Mouse (Mus musculus) stomach, embryonic 16.5 days (tissue): ENCODE data around the gene E330017A01Rik. TPM values are rescaled to one million over a fixed set of nuclear protein-coding genes. Genes with fewer than 3 reads are reported as not detected.

Source experiments
- ATAC-seq: fragments of 200-750 bp; cut with Nextera tagmentation; 2 replicates; pipeline ENCODE4 v1.8.0; 2017; ENCODE audit warnings: moderate number of reproducible peaks, moderate TSS enrichment; ENCODE audit not compliant: insufficient read depth, low FRiP score
- H3K27ac ChIP-seq: fragments of 300-500 bp; sonication (generic); 2 replicates; pipeline ENCODE4 v1.5.1; 2014; ENCODE audit warnings: low read length
- H3K27me3 ChIP-seq: fragments of 300-500 bp; sonication (generic); 2 replicates; pipeline ENCODE4 v1.6.1; 2014; ENCODE audit warnings: low read length, control low read depth, mixed read lengths; ENCODE audit not compliant: control insufficient read depth, insufficient read depth
- H3K36me3 ChIP-seq: fragments of 300-500 bp; sonication (generic); 2 replicates; pipeline ENCODE4 v1.6.1; 2014; ENCODE audit warnings: low read length; ENCODE audit not compliant: control insufficient read depth, insufficient read depth
- H3K4me1 ChIP-seq: fragments of 300-500 bp; sonication (generic); 2 replicates; pipeline ENCODE4 v1.6.1; 2014; ENCODE audit warnings: low read length, control low read depth, mixed read lengths; ENCODE audit not compliant: control insufficient read depth, insufficient read depth
- H3K4me2 ChIP-seq: fragments of 300-500 bp; sonication (generic); 2 replicates; pipeline ENCODE4 v1.6.1; 2014; ENCODE audit warnings: low read depth, low read length, mixed read lengths
- H3K4me3 ChIP-seq: fragments of 300-500 bp; sonication (generic); replicated peaks from 2 replicates; pipeline ENCODE4 v1.5.1; 2014; ENCODE audit warnings: mild to moderate bottlenecking, low read length
- H3K9ac ChIP-seq: fragments of 300-500 bp; sonication (generic); 2 replicates; pipeline ENCODE4 v1.6.1; 2014; ENCODE audit warnings: low read length
- H3K9me3 ChIP-seq: fragments of 300-500 bp; sonication (generic); replicated peaks from 2 replicates; pipeline ENCODE4 v1.6.1; 2016; ENCODE audit warnings: low read length, control low read depth; ENCODE audit not compliant: control insufficient read depth
- WGBS: fragments of 180-500 bp; shearing (Covaris S2); extraction: QIAGEN DNeasy Blood & Tissue Kit; methylation state at CpG from one replicate; pipeline ENCODE4 v1.1.7; 2014; 5-methylcytosine and 5-hydroxymethylcytosine counted together
- polyA plus RNA-seq: library from polyadenylated mRNA; unstranded; fragments of >200 nt; fragmentation: Nextera tagmentation; extraction: Ambion mirVana; gene quantifications from 2 replicates; pipeline ENCODE4 v1.2.1, GENCODE M21; 2015

The E330017A01Rik gene
- polyA plus RNA-seq, 1 experiment from 2014 or later = not detected

DNA sequence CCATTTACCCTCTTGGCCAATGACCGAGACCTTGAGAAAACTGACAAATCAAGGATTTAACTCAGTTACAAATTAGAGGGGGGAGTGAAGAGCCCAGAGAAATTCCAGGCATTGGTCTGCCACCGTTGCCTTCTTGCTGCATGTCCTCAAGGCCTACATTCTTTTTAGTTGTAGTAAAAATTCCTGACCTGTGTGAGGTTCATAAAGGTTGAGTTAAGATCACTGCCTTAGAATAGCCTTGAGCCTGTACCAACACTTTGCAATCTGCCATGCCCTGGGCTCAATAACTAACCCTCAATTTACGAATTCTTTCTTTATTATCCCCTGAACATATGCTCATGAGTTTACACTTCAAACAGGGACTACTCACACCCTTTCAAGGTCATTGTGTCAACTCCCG lies 15.4 kb downstream of the E330017A01Rik start:
- Histone ChIP-seq H3K9me3 (no peaks in the 10 kb centered on the region), H3K4me3 (no peak overlapping the region), H3K27ac (no peak overlapping the region), H3K4me2 (no peak overlapping the region), H3K27me3 (no peaks in the 10 kb centered on the region), H3K9ac (no peak overlapping the region), H3K4me1 (no peaks in the 10 kb centered on the region), H3K36me3 (no peaks in the 10 kb centered on the region)
- 69% methylated on average over 4 of the region's 4 CpGs for WGBS
- no peak for ATAC-seq

DNA sequence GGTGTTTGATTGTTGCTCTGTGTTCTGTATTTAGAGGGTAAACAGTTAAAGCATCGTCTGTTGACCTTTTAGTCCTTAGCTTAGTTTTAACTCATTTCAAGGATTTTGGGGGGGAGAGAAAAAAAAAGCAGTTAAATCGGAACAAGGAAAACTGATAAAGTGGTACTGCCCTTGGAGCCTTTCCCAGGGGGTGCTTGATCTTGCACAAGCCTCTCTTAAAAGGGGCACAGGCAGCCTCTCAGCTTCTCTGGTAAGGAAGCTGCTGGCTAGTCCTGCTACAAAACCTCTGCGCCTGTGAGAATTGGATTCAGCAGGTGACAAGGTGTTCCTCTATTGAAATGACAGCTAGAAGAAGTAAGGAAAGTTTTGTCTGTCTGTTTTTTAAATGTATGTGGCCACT lies 16.2 kb downstream of the E330017A01Rik start:
- H3K27me3 ChIP-seq = no peaks in the 10 kb centered on the region
- no peaks in the 10 kb centered on the region for H3K4me1 ChIP-seq
- no peaks in the 10 kb centered on the region for H3K36me3 ChIP-seq
- H3K27ac ChIP-seq = no peak overlapping the region
- 78% methylated on average over 3 of the region's 3 CpGs for WGBS
- ATAC-seq = no peak
- H3K9ac ChIP-seq = no peak overlapping the region
- H3K4me2 ChIP-seq = no peak overlapping the region
- H3K9me3 ChIP-seq = no peaks in the 10 kb centered on the region
- H3K4me3 ChIP-seq = no peak overlapping the region

DNA sequence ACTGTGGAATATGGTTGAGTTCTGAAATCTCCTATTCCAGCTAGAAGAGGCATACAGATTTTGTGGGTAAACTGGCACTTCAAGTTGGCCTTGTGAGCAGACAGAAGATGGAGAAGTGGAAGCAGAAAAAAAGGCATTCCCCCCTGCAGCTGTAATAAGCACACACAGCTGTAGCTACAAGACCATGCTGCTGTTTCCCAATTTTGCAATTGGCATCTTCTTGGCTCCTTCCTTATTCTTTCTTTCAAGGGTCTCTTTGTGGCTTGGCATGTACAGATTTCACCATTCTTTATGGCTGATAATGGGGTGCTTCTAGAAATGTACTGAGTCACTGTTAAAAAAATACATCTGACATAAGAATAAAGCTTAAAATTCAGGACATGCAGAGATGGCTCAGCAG lies 21.2 kb downstream of the E330017A01Rik start:
- H3K4me3 ChIP-seq = no peak overlapping the region
- no peak for ATAC-seq
- no peak overlapping the region for H3K27ac ChIP-seq
- H3K4me2 ChIP-seq = no peak overlapping the region
- H3K9ac ChIP-seq = no peak overlapping the region
- H3K36me3 ChIP-seq = no peaks in the 10 kb centered on the region
- H3K4me1 ChIP-seq = no peaks in the 10 kb centered on the region
- no peaks in the 10 kb centered on the region for H3K27me3 ChIP-seq
- no peaks in the 10 kb centered on the region for H3K9me3 ChIP-seq

DNA sequence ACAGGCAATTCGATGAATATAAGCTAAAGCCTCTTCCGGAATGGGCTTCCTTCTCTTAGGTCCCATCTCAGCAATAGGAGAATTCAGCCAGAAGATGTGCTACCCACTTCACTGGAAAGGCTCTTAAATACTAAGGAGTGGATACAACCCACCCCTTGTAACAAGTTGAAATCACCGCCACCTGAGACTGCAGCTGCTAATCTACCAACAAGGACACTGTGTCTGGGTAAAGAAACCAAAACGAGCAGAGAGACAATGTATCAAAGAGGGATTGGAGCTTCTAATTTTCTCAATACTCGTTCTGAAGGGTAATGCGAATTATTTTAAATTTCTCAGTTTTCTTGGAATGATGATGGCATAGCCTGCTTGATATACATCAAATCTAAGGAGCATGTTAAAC lies 21.7 kb downstream of the E330017A01Rik start, which contains the start of gene Gm813:
Gene Gm813 (minus strand): TSS at position 101 of the 400 bp plus-strand sequence.
- Histone ChIP-seq H3K4me1 (no peaks in the 10 kb centered on the region), H3K27ac (no peak within 1 kb of the TSS), H3K4me2 (no peak within 1 kb of the TSS), H3K4me3 (no peak within 1 kb of the TSS), H3K9me3 (no peaks in the 10 kb centered on the region), H3K27me3 (no peaks in the 10 kb centered on the region), H3K36me3 (no peaks in the 10 kb centered on the region), H3K9ac (no peak within 1 kb of the TSS)
- 88% methylated on average over 6 of the region's 6 CpGs for WGBS
- no peak for ATAC-seq

DNA sequence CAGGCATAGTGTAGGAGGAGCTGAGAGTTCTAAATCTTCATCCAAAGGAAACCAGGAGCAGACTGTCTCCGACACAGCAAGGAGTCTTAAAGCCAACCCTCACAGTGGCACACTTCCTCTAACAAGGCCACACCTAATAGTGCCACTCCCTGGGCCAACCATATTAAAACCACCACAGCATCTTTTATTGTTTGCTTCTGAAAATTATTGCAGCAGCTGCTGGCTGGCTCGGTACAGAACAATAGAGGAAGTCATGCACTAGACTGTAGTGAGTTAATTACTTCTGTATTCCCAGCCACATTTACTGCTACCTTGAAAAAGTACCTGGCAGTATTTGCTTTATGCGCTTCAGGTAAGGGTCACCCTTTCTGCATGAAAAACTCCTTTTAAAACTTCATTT lies 25.6 kb downstream of the E330017A01Rik start:
- no peak overlapping the region for H3K27ac ChIP-seq
- 65% methylated on average over 3 of the region's 3 CpGs for WGBS
- no peak overlapping the region for H3K4me2 ChIP-seq
- no peaks in the 10 kb centered on the region for H3K36me3 ChIP-seq
- no peak overlapping the region for H3K9ac ChIP-seq
- H3K27me3 ChIP-seq = no peaks in the 10 kb centered on the region
- ATAC-seq = no peak
- H3K9me3 ChIP-seq = no peaks in the 10 kb centered on the region
- no peak overlapping the region for H3K4me3 ChIP-seq
- no peaks in the 10 kb centered on the region for H3K4me1 ChIP-seq

DNA sequence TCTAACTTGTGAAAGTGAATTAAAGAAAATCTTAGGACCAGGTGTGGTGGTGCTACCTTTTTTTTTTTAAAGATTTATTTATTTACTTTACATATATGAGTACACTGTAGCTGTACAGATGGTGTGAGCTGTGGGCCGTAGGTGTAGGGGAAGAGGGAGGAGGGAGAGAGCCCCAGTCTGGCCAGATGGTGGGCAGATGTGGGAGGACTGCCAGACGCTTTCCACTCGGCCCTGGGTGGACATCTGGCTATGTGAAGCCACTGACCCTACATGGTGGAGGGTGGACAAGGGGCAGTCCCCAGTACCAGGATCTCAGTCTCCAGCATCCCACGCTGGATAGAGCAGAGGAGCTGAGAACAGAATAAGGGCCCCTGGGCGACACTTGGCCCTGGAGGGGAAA lies 31.4 kb downstream of the E330017A01Rik start:
- no peak overlapping the region for H3K4me3 ChIP-seq
- no peaks in the 10 kb centered on the region for H3K36me3 ChIP-seq
- no peak; the same call in 1 of the 2 replicates for ATAC-seq
- no peaks in the 10 kb centered on the region for H3K9me3 ChIP-seq
- no peaks in the 10 kb centered on the region for H3K27me3 ChIP-seq
- 57% methylated on average over 5 of the region's 5 CpGs for WGBS
- no peak overlapping the region for H3K27ac ChIP-seq
- H3K9ac ChIP-seq = no peak overlapping the region
- H3K4me2 ChIP-seq = no peak overlapping the region
- H3K4me1 ChIP-seq = no peaks in the 10 kb centered on the region

DNA sequence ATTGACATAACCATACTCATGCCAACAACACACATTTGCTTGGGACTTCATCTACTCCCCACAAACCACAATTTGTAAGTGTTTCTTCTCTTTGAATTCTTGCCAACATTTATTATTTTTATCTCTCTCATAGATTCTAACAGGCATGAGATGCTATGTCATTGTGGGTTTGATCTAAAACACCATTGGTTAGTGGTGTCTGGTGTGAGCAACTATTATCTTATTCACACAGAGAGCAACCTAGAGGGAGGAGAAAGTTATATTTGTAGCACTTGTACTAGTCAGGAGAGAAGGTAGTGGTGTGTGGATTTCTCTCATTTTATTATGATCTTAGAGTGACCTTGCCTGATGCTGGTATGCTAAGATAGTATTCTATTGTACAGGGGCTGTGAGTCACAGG lies 33.9 kb downstream of the E330017A01Rik start:
- Histone ChIP-seq H3K27ac (no peak overlapping the region), H3K27me3 (no peaks in the 10 kb centered on the region), H3K9ac (no peak overlapping the region), H3K4me3 (no peak overlapping the region), H3K36me3 (no peaks in the 10 kb centered on the region), H3K4me1 (no peaks in the 10 kb centered on the region), H3K4me2 (no peak overlapping the region), H3K9me3 (no peaks in the 10 kb centered on the region)
- no peak for ATAC-seq

DNA sequence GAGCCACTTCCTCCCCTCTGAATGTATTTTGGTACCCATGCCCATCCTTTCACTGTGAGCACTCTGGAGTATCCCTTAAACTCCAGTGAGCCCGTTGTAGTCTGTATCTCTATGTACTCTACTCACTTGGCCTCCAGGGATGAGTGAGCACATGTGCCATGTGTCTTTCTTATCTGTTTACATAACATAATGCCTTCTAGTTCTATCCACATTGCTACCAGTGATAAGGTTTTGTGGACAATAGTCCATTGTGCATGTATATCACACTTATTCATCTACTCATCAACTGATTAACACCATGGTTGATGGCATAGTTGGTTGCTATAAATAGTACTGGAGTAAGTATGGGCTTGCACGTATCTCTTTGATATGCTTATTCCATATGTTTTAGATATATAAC lies 34.7 kb downstream of the E330017A01Rik start:
- no peaks in the 10 kb centered on the region for H3K4me1 ChIP-seq
- H3K27ac ChIP-seq = no peak overlapping the region
- no peak for ATAC-seq
- 77% methylated on average over 2 of the region's 2 CpGs for WGBS
- no peaks in the 10 kb centered on the region for H3K27me3 ChIP-seq
- H3K9me3 ChIP-seq = no peaks in the 10 kb centered on the region
- H3K36me3 ChIP-seq = no peaks in the 10 kb centered on the region
- no peak overlapping the region for H3K4me3 ChIP-seq
- H3K4me2 ChIP-seq = no peak overlapping the region
- H3K9ac ChIP-seq = no peak overlapping the region

DNA sequence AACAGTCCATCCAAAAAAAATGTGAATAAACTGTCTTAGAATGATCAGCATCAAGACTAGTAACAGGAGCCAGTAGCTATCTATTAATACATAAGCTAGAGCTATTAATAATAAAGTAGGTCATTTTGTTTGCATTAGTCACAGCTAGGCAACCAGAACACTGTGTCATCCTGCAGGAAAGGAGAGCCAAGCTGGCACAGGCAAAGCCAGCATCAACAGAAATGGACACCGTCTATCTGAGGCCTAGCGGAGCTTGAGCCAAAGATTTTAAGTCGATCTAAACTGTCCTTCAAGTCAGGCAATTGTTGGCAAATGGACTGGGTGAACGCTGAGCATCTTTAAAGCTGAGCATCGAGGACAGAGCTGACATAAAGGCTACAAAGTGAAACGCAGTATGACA lies 37.7 kb downstream of the E330017A01Rik start:
- 85% methylated on average over 6 of the region's 6 CpGs for WGBS
- no peak overlapping the region for H3K27ac ChIP-seq
- no peak overlapping the region for H3K9ac ChIP-seq
- H3K4me1 ChIP-seq = no peaks in the 10 kb centered on the region
- H3K36me3 ChIP-seq = no peaks in the 10 kb centered on the region
- no peak overlapping the region for H3K4me2 ChIP-seq
- ATAC-seq = no peak
- H3K4me3 ChIP-seq = no peak overlapping the region
- no peaks in the 10 kb centered on the region for H3K27me3 ChIP-seq
- no peaks in the 10 kb centered on the region for H3K9me3 ChIP-seq

DNA sequence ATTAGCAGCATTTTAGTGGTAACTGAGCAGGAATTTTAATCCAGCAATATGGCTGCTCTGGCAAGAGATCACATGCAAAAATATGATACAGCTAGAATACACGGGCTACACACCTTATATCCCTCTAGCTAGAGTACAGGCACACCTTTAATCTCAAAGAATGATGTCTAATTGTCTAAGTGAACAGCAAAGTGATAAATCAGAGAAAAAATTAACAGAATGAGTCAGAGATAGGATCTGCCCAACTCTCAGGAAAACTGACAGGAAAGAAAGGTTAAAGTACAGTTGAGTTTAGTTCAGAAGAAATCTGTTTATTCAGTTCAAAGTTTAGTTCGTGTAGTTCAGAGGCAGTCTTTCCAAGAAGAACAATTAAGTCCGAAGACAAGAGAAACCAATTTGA lies 47.2 kb downstream of the E330017A01Rik start:
- no peak for ATAC-seq
- no peaks in the 10 kb centered on the region for H3K36me3 ChIP-seq
- no peak overlapping the region for H3K9ac ChIP-seq
- no peaks in the 10 kb centered on the region for H3K4me1 ChIP-seq
- H3K27me3 ChIP-seq = no peaks in the 10 kb centered on the region
- H3K4me3 ChIP-seq = no peak overlapping the region
- H3K27ac ChIP-seq = no peak overlapping the region
- H3K9me3 ChIP-seq = no peaks in the 10 kb centered on the region
- 65% methylated on average over 3 of the region's 3 CpGs for WGBS
- H3K4me2 ChIP-seq = no peak overlapping the region
